Mouse (Mus musculus) 3134 (cell line): Measurements from ENCODE around the gene Dnhd1.

Source experiments
- DNase-seq: peaks from one replicate; pipeline ENCODE4 v3.0.0-alpha.2; 2011; ENCODE audit warnings: low spot score; ENCODE audit not compliant: insufficient read length; ENCODE audit errors: extremely low read depth

The Dnhd1 gene

DNA sequence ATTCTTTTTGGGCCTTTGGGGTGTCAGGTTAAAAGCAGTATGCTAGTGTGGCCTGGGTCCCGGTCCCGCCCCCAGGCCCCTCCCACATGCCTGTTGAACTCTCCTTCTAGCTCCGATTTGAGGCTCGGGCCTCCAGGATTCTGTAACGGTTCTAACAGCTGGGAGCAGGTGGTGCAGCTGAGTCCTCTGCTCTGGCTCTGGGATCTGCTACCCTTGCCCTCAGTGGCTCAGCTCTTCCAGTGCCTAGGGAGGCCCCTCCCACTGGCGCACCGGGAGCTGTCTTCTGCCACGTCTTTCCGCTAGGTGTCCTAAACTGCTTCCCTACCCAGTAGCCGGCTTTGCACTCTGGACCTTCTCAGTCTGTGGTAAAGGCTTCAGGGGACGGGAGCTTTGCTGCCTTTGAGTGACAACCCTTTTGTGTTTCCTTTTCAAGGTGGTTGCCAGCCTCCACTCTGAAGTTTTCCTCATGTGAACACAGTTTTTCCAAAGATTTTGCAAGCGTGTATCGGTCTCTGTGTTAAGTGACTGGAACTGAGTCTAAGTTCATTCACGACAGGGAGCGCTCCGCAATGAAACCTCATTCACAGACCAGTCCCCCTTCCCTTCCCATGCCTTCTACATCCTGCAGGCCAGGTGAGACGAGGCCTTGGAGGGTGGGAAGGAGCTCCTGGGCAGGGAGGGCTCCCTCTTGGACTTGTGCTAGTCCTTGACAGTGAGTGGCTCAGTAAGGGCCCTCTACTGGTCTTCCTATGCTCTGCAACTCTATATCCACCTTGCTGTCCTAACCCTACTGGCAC lies at the start of gene Dnhd1:
TSS of gene Dnhd1 (plus strand) at position 189 of the 797 bp plus-strand sequence.
- peak; percentile 79 for DNase-seq

DNA sequence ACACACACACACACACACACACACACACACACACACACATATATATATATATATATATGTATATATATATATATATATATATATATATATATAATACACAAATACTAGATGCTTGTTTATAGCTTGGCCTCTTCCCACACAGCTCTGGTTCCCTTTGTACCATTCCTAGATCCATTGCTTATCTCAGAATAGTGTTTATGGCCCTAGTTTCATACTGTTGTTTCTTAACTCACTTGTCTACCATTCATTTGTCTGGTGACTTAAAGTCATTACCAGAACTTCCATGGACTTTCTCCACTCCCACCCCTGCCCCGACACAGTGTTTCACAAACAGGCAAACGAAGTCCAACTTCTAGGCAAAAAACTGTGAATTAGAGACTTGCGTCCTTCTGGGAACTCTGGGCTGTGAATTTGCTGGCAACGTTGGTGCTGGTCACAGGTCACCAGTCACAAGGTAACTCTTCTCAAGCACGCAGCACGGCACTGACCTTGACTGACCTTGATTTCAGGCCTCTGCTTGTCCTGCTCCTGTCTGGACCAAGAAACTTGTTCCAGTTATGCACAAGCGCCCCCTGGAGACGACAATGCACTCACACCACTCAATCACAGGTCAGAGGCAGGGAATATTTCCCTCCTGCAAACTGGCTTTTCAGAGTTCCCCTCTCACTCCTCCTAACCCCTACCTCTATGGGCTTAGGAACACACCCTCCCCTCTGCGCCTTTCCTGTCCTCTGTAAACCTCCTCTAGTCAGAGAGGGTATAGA lies 47.6 kb upstream of the Dnhd1 start:
- no peak for DNase-seq

DNA sequence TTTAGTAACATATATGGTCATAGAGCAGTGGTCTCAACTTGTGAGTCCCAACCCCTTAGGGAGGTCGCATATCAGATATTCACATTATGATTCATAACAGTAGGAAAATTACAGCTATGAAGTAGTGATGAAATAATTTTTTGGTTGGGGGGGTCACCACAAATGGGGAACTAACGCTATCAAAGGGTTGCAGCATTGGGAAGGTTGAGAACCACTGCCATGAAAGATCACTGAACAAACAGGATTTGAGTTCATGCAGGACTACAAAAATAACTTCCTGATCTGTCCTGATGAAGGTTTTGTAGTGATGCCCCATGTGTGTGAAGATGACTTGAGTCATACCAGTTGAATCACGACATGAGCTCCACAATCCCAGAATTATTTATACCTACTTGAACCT lies 42.2 kb upstream of the Dnhd1 start:
- no peak for DNase-seq

DNA sequence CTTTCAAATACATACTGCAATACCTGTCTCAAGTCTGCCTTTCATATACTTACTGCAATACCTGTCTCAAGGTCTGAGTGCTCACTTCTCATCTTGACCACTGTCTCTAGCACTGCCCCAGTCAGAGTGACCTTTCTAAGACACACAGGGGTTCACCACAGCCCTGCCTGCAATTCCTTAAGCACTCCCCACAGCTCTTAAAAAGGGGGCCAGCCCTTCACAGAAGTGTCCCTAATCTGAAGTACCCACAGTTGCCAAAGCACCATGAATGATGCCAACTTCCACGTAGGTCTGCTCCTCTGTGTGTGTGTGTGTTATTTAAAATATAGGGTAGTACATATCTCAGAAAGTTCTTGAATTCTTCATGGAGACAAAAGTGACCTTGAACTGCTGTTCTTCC lies 38.9 kb upstream of the Dnhd1 start:
- DNase-seq = no peak

DNA sequence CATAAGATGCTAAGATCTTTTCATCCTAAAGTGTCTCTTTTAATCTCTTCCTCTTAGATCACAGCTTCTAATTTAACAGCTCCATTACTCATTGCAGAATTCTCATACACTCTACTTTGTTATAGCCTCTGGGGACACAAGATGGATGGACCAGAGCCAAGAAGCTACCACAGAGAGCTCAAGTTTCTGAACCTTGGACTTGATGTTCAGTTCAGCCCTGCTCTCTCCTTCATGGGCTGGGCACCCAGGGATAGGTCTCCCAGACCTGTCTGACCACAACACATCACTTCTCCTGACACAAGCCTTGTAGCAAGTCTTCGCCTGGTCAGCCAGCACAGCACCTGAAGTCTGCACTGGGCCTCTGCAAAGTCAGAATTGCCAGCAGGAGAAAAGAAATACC lies 36.2 kb upstream of the Dnhd1 start:
- peak; percentile 33 for DNase-seq

DNA sequence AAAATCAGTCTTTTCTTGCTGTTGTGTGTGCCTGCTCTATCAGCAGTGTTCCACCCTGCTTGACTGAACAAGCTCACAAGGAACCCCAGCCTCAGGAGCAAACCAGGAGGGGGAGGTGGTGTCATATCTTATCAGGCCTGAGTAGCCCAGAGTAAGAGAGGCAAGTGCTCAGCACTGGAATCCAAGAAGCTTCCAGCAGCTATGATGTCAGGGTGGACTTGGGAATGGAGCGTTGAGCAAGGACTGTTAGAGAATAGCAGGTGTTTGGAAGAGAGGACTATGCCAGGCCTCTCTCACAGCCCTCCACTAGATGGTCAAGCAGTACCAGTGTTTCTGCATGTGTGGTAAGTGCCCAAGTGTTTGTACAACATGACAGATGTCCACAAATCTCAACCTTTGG lies 34.9 kb upstream of the Dnhd1 start:
- no peak for DNase-seq

DNA sequence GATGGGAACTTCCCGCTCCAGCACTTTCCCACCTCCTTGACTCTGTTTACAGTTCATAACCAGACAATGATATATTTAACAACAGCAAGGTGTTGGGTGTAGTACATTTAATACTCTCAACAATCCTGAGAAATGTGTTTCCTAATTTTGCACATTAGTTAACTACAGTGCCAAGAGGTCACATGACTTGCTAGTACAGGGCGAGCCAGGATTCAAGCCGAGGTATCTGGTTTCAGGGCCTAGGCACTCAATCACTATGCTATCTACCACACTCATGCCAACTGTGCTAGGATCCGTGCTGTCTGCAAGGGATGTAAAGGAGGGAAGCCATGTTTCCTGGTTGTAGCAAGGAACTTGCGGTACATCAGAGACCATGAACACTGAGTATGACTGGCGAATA lies 34.1 kb upstream of the Dnhd1 start:
- no peak for DNase-seq

DNA sequence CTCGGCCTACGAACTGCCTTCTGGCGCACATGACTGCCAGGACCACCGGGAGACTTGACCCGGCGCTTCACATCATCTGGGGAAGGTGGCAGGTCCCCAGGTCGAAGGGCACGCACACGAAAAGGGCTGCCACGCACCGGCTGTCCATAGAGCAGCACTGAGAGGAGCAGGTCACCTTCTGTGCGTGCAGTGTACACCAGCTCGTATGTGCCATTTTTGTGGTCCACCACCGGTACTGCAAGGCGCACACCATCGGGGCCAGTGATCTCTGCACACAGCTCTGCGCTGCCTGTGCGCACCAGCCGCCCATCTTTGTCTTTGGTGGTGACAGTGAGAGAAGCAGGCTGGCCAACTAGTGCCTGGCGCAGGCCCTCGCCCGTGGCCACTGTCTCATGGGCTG lies 32.8 kb upstream of the Dnhd1 start:
- no peak for DNase-seq

DNA sequence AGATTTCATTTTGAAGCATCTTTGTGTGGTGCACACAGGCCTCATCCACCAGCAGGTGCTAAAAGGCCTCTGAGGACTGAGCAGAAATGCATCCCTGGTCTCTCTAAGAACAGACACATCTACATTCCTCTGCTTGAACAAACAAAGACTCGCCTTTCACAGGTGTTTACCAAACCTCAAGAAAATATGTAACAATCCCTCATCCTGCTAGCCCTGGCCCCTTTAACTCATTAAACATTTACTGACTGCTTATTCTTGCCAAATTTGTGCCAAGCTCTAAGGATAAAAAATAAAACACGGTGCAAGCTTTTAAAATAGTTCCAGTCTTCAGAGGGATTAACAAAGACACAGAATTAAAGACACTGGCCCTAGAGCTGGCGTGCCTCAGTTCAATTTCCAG lies 30.9 kb upstream of the Dnhd1 start:
- DNase-seq = no peak

DNA sequence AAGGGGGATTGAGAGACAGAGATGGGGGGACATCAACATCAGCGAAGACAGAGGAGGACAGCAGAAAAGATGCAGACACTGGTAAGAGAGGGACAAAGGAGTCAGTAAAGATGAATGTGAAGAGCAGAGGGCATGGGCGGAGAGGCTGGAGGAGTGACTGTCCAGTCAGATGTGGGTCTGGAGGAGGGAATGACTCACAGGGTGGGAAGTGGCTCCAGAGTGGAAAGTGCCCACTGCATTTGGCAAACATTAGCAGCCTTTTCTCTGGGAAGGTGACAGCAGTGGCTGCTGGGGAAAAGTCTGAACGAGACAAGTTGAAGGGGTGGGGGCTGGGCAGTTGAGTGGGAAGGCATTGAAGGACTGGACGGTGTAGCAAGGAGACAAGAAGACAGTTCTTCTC lies 29.6 kb upstream of the Dnhd1 start:
- DNase-seq = peak; percentile 69

DNA sequence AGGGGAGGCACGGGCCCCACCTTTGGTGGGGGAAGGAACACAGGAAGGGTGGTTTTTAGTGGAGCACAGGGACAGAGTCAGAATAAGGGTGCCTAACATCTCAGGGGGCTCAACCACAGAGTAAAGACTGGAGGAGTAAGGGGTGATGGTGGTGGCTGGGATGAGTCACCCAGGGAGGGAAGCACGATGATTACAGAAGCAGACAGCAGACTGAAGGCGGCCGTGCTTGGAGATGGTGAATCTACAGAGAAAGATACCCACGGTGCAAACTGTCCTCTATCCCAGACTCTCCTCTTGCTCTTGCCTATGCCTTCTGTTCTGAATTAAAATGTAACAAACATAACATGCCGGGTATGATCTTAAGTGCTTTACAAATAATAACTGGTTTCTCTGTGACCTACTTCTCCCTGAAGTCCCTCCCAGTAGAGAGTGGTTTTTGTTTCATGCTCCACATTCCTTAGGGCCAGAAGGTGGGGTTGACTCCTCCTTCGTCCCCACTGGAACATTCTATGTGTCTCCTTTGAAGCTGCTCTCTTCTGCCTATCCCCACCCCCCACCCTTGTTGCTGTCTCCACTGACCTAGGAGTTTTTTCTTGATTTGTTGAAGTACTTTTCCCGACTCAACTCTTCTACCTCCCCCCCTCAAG lies 28.9 kb upstream of the Dnhd1 start:
- peak; percentile 63 for DNase-seq

DNA sequence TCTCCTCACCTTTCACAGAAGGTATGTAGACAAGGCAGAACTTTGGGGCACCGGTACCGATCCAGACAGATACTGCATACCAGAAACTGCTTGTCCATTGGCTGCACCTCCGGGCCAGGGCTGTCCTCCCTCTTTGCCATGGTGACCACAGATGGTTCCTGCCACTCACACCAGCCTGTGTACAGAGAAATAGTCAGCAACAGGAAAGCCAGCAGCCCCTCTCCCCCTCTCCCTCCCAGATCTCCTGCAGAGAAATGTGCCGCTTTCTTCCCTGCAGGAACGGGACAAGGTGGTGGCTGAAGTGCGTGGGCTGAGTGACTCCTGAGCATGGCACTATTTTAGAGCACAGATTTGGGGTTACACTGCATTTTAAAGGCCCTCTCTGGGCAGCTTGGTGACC lies 25.2 kb upstream of the Dnhd1 start:
- no peak for DNase-seq

DNA sequence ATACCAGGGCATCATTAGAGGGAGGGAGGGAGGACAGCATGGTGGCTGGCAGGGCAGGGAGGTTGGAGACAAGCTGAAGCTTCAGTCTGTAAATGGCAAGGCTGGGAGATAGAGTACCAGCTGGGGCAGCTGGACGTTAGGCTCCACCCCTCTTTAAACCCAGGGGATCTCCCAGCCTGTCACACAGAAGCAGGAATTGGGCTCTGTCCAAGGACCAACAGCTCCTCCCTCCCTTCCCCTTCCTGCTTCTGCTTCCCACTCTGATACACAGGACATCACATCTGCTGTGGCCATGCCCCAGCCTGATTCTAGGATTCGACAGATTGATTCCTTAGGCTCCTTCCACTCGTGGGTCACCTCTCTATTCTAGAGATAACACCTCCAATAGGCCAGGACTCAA lies 22.0 kb upstream of the Dnhd1 start:
- DNase-seq = peak; percentile 59

DNA sequence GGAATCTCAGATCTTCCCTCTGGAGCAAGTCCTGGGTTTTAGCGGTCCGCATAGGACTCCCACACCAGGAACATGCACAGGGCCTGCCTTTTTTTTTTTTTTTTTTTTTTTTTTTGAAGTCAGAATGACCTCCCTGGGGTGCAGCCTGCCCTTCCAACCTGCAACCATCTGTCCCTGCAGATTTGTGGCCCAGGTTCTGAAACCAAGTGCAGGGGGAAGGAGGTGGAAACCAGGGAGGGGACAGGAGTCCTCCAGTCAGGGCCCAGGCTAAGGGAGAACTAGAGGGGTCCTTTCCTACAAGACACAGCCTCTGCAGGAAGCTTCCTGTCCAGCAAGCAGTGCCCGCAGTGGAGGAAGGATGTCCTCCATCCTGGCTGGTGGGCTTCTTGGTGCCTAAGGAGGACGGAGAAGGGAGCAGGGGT lies 18.1 kb upstream of the Dnhd1 start:
- peak; percentile 44 for DNase-seq

DNA sequence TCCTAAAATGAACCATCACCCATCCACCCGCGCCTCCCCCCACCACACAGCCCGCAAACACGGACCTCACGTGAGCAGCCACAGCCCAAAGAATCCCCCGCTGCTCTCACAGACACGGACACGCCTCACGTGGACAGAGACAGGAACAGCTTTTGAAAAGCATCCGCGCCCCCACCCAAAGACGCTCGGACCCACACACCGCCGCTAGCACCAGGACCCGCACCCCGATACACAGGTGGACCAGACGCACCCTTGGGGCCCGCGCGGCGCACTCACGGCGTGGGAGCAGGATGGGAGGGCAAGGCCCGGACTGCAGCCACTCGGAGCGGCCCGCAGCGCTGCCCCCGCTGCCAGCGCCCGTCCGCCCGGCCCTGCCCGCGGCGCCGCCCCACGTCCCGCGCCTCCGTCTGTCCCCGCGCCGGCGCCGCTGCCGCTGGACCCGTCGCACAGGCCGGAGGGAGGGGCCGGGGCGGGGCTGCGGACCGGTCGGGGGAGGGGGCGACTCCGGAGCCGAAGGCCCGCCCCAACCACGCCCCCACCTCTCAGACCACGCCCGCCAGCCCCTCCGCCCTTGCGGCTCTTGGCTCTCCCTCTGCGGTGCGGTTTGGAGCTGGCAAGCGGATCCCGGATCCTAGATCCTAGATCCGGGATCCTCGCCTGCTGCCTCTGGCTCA lies 17.4 kb upstream of the Dnhd1 start, which contains the start of gene Trim3:
TSS of gene Trim3 (minus strand) at position 445 of the 674 bp plus-strand sequence.
- peak; percentile 91 for DNase-seq

DNA sequence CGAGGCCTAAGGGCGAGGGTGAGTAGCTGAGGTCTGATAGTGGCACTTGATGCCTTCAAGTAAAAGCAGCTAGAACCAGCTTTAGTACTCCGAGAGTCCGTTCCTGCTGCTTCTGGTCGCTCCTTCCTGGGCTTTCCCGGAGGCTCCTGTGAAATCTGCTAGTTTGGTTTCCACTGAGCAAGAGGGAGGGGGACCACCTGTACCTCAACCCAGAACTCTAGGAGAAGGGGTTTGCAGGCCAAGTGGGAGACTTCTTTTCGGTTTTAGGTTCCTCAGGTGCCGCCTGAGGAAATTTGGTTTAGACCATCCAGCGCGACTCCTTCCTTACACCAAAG lies 16.9 kb upstream of the Dnhd1 start:
- DNase-seq = no peak

DNA sequence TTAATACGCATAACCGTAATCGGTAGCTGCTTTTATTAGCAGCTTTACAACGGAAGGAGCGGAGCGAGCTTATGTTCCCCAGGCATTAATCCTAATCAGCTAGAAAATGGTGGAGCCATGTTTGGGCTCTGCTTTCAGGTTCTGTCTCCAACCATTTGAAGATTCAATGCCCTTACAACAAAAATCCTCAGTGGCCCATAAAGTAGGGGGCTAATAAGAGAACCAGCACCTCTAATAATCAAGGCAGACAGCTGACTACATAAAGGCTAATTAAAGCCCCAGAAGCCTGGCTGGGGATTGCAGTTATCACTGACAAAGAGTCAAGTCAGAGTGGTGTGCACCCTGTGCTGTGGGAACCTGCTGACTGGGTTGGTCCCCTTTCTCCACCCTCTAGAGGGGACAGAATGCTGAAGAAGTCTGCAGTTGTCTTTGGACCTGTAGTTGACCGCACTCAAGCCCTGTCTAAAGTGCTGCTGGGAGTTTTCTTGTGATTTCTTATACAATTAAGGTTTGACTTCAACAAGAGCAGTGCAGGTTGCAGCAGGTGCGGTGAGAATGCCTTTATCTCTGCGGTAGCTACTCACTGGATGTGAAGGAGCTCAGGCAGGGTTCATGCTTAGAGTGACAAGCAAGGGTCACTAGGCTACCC lies 16.2 kb upstream of the Dnhd1 start:
- no peak for DNase-seq

DNA sequence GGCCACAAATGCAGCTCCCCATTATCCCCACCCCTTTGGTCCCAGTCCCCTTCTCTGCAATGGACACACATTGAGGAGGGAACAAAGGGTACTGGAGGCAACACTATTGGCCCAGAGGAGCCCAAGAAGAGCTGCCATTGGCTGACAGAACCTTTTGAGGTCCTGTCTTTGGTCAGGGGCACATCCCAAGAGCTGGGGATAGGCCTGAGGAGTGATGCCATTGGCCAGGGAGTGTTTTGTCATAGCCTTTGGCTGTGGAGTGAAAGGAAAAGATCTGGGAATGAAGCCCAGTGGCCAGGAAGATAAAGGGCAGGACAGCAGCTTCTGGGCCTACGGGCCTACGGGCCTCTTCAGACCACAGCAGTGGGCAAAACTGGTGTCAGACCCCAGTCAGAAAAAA lies 14.9 kb upstream of the Dnhd1 start:
- DNase-seq = no peak

DNA sequence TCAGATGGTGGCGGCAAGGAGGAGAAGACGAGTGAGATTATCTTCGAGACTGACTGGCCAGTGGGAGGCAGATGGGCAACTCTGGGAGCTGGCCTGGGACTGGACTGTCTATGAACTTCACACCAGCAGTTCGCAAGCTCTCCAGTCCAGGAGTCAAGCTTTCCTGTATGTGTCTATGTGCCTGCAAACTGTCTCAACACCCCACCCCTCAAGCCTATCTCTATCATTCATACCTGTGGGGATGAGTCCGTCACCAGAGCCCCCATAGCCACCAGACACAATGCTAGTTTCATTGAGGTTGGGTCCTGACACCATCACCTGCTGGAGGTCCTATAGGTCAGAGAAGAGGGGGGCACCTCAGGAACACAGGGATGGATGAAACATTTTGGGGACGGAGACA lies 11.9 kb upstream of the Dnhd1 start:
- DNase-seq = no peak

DNA sequence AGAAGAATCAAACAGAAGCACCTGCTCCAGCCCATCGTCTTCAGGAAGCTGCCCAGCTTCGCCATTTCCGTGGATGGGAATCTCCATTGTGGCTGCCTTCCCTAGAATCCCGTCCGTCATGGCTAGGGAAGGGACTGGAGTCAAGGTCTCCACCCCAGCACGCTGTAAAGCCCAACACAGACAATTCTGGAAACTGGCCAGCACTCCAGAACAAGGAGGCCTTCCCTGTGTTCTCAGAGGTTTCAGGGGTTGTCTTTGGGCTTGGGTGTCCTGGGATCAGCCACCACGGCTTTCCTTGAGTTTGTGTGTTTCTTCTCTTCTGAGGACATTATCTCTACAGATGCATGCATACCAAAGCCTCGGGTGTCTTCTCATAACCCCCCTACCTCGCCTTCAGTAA lies 11.3 kb upstream of the Dnhd1 start:
- no peak for DNase-seq

DNA sequence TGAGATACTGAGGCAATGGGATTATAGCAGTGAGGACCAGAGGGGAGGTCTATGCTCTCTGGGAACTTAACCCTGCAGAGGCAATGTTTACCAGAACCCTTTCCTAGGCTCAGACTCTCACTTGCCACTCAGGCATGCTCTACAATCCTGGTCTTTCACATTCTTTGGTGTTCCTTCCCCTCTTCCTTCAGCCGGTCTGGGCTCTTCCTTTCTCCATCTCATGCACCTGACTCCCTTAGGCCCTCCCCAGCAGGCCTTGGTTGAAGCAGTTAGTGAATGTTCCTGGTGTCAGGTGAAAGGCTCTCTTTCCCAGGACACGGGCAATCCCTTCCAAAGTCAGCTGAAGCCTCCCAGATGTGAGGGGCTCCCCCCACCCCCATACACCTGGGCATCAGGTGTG lies 10.9 kb upstream of the Dnhd1 start, which contains the start of gene Timm10b:
TSS of gene Timm10b (plus strand) at position 301 of the 400 bp plus-strand sequence.
- no peak for DNase-seq
